Mouse (Mus musculus): ENCODE data around the gene Hnrnpu.
"Not testable (repeated sequence)": the region's sequence is repeated elsewhere in the genome, so short reads cannot be mapped to it uniquely, and the experiment has no call there.

Hnrnpu gene

GRCm38 (mm10) chr1:178313039-178313597 is 24.5 kb downstream of the Hnrnpu start:
- no peak for DNase-seq (ENCODE audit: low read depth, low spot score)

- DNase-seq (ENCODE audit: low read depth, low spot score): no peak
Observed at GRCm38 (mm10) chr1:178310128-178310527, 27.5 kb downstream of the Hnrnpu start.

- no peak for DNase-seq (ENCODE audit: low read depth, low spot score)
Observed at GRCm38 (mm10) chr1:178309487-178309886, 28.1 kb downstream of the Hnrnpu start.

GRCm38 (mm10) chr1:178303425-178303824 is 34.2 kb downstream of the Hnrnpu start:
- DNase-seq (ENCODE audit: low read depth, low spot score): no peak

GRCm38 (mm10) chr1:178301261-178301660 is 36.3 kb downstream of the Hnrnpu start:
- not testable (repeated sequence) for DNase-seq (ENCODE audit: low read depth, low spot score)

GRCm38 (mm10) chr1:178294051-178294450 is 43.5 kb downstream of the Hnrnpu start:
- DNase-seq (ENCODE audit: low read depth, low spot score): no peak

GRCm38 (mm10) chr1:178291716-178292115 is 45.9 kb downstream of the Hnrnpu start:
- DNase-seq (ENCODE audit: low read depth, low spot score): no peak

GRCm38 (mm10) chr1:178287601-178288176 is 49.9 kb downstream of the Hnrnpu start:
- DNase-seq (ENCODE audit: low read depth, low spot score): no peak

GRCm38 (mm10) chr1:178283946-178284720 is 53.5 kb downstream of the Hnrnpu start:
- DNase-seq (ENCODE audit: low read depth, low spot score): no peak

- not testable (repeated sequence) for DNase-seq (ENCODE audit: low read depth, low spot score)
Observed at GRCm38 (mm10) chr1:178283314-178283713, 54.3 kb downstream of the Hnrnpu start.

GRCm38 (mm10) chr1:178276054-178276911 is 61.3 kb downstream of the Hnrnpu start:
- DNase-seq (ENCODE audit: low read depth, low spot score): no peak

GRCm38 (mm10) chr1:178275738-178276053 is 61.9 kb downstream of the Hnrnpu start:
- DNase-seq (ENCODE audit: low read depth, low spot score): no peak

- no peak for DNase-seq (ENCODE audit: low read depth, low spot score)
Observed at GRCm38 (mm10) chr1:178275174-178275730, 62.3 kb downstream of the Hnrnpu start.
